Mouse (Mus musculus) cerebellum, adult 11-12 months (tissue): ENCODE measurements around the gene Pnp.
A peak's percentile ranks its signal among the peaks of the same experiment; 100 is the strongest.
"Not testable (repeated sequence)": the region's sequence is repeated elsewhere in the genome, so short reads cannot be mapped to it uniquely, and the experiment has no call there.

ENCODE experiments used
- DNase-seq: peaks from one replicate; pipeline ENCODE4 v3.0.0; 2022

The Pnp gene

GRCm38 (mm10) chr14:50931493-50932020 lies 675 bp downstream of the Pnp start:
- DNase-seq = no peak

GRCm38 (mm10) chr14:50936649-50937048 lies 5.8 kb downstream of the Pnp start:
- no peak for DNase-seq

- no peak for DNase-seq
Observed at GRCm38 (mm10) chr14:50938119-50938908, 7.4 kb downstream of the Pnp start.

- no peak for DNase-seq
Observed at GRCm38 (mm10) chr14:50938940-50939339, 8.1 kb downstream of the Pnp start.

- DNase-seq = peak; percentile 91
Observed at GRCm38 (mm10) chr14:50943932-50944667, 13.2 kb downstream of the Pnp start, which contains the start of gene Gm49342. TSS of gene Gm49342 (plus strand) at chr14:50944517.

GRCm38 (mm10) chr14:50944668-50945033 lies 13.8 kb downstream of the Pnp start:
- not testable (repeated sequence) for DNase-seq

GRCm38 (mm10) chr14:50945081-50945480 lies 14.2 kb downstream of the Pnp start:
- not testable (repeated sequence) for DNase-seq

GRCm38 (mm10) chr14:50945526-50945925 lies 14.6 kb downstream of the Pnp start:
- DNase-seq = not testable (repeated sequence)

- no peak for DNase-seq
Observed at GRCm38 (mm10) chr14:50955487-50955886, 24.6 kb downstream of the Pnp start.

GRCm38 (mm10) chr14:50955942-50956508 lies 25.1 kb downstream of the Pnp start, which contains the start of gene Pnp2:
TSS of gene Pnp2 (plus strand) at chr14:50955992.
- peak; percentile 71 for DNase-seq

- not testable (repeated sequence) for DNase-seq
Observed at GRCm38 (mm10) chr14:50956724-50957123, 25.8 kb downstream of the Pnp start.

- not testable (repeated sequence) for DNase-seq
Observed at GRCm38 (mm10) chr14:50957146-50957545, 26.3 kb downstream of the Pnp start.

GRCm38 (mm10) chr14:50958289-50958995 lies 27.6 kb downstream of the Pnp start:
- DNase-seq = not testable (repeated sequence)

- DNase-seq = no peak
Observed at GRCm38 (mm10) chr14:50968216-50968980, 37.5 kb downstream of the Pnp start.

- DNase-seq = no peak
Observed at GRCm38 (mm10) chr14:50969041-50969440, 38.2 kb downstream of the Pnp start.

GRCm38 (mm10) chr14:50969558-50970544 lies 39.0 kb downstream of the Pnp start:
- DNase-seq = peak; percentile 43

- DNase-seq = no peak
Observed at GRCm38 (mm10) chr14:50970822-50971221, 39.9 kb downstream of the Pnp start.

- DNase-seq = not testable (repeated sequence)
Observed at GRCm38 (mm10) chr14:50973054-50973453, 42.2 kb downstream of the Pnp start.

GRCm38 (mm10) chr14:50973700-50974099 lies 42.8 kb downstream of the Pnp start:
- no peak for DNase-seq

GRCm38 (mm10) chr14:50975001-50975400 lies 44.1 kb downstream of the Pnp start:
- no peak for DNase-seq

GRCm38 (mm10) chr14:50976674-50977073 lies 45.8 kb downstream of the Pnp start:
- DNase-seq = no peak
